Mouse (Mus musculus) stomach, embryonic 14.5 days (tissue): ENCODE measurements at regions not wholly inside any gene's neighbourhood (a gene's known extent, or its start where the extent isn't known, plus 50 kb on each side); places are given as distances from the start of the nearest gene placed in this dataset.

Source experiments
- ATAC-seq: fragments of 200-750 bp; cut with Nextera tagmentation; 2 replicates; pipeline ENCODE4 v1.8.0; 2017; ENCODE audit warnings: low read depth, moderate TSS enrichment; ENCODE audit not compliant: insufficient number of reproducible peaks, insufficient read depth, low FRiP score
- H3K27ac ChIP-seq: fragments of 300-500 bp; sonication (generic); 2 replicates; pipeline ENCODE4 v1.5.1; 2014; ENCODE audit warnings: mild to moderate bottlenecking, low read length, moderate library complexity, mixed read lengths
- H3K27me3 ChIP-seq: fragments of 300-500 bp; sonication (generic); 2 replicates; pipeline ENCODE4 v1.6.1; 2014; ENCODE audit warnings: low read length, control low read depth, mixed read lengths; ENCODE audit not compliant: control insufficient read depth, insufficient read depth
- H3K36me3 ChIP-seq: fragments of 300-500 bp; sonication (generic); 2 replicates; pipeline ENCODE4 v1.6.1; 2014; ENCODE audit warnings: mild to moderate bottlenecking, control low read depth, low read length, moderate library complexity, mixed read lengths; ENCODE audit not compliant: control insufficient read depth, insufficient read depth
- H3K4me1 ChIP-seq: fragments of 300-500 bp; sonication (generic); 2 replicates; pipeline ENCODE4 v1.6.1; 2014; ENCODE audit warnings: low read length, control low read depth, mixed read lengths; ENCODE audit not compliant: control insufficient read depth, insufficient read depth
- H3K4me2 ChIP-seq: fragments of 300-500 bp; sonication (generic); replicated peaks from 2 replicates; pipeline ENCODE4 v1.6.1; 2014; ENCODE audit warnings: low read depth, low read length, control low read depth
- H3K4me3 ChIP-seq: fragments of 300-500 bp; sonication (generic); 2 replicates; pipeline ENCODE4 v1.5.1; 2014; ENCODE audit warnings: low read depth, low read length, control low read depth
- H3K9ac ChIP-seq: fragments of 300-500 bp; sonication (generic); replicated peaks from 2 replicates; pipeline ENCODE4 v1.6.1; 2014; ENCODE audit warnings: low read depth, mild to moderate bottlenecking, control low read depth, low read length, moderate library complexity, mixed read lengths
- H3K9me3 ChIP-seq: fragments of 300-500 bp; sonication (generic); 2 replicates; pipeline ENCODE4 v1.6.1; 2016; ENCODE audit warnings: low read depth, low read length, control low read depth; ENCODE audit not compliant: control insufficient read depth
- WGBS: fragments of 180-500 bp; shearing (Covaris S2); extraction: QIAGEN DNeasy Blood & Tissue Kit; methylation state at CpG from one replicate; pipeline ENCODE4 v1.1.7; 2014; 5-methylcytosine and 5-hydroxymethylcytosine counted together

GRCm38 (mm10) chr19:27694478-27694877 lies 264.9 kb upstream of the Pum3 start:
- H3K36me3 ChIP-seq = no peaks in the 10 kb centered on the region
- WGBS = 91% methylated on average over 4 of the region's 4 CpGs
- ATAC-seq = no peak
- no peak overlapping the region for H3K27ac ChIP-seq
- no peak overlapping the region for H3K4me2 ChIP-seq
- H3K9me3 ChIP-seq = peaks cover 5% of the 10 kb centered on the region; the same call in 1 of the 2 replicates
- no peak overlapping the region for H3K9ac ChIP-seq
- no peak overlapping the region for H3K4me3 ChIP-seq
- H3K27me3 ChIP-seq = no peaks in the 10 kb centered on the region
- no peaks in the 10 kb centered on the region for H3K4me1 ChIP-seq

GRCm38 (mm10) chr19:27693706-27694105 lies 264.1 kb upstream of the Pum3 start:
- WGBS = 78% methylated on average over 7 of the region's 7 CpGs
- Histone ChIP-seq H3K4me3 (no peak overlapping the region), H3K9me3 (peaks cover 5% of the 10 kb centered on the region; the same call in 1 of the 2 replicates), H3K27ac (no peak overlapping the region), H3K4me2 (no peak overlapping the region), H3K9ac (no peak overlapping the region), H3K4me1 (no peaks in the 10 kb centered on the region), H3K36me3 (no peaks in the 10 kb centered on the region), H3K27me3 (no peaks in the 10 kb centered on the region)
- no peak for ATAC-seq

- Histone ChIP-seq H3K4me2 (no peak overlapping the region), H3K9me3 (peaks cover 5% of the 10 kb centered on the region; the same call in 1 of the 2 replicates), H3K9ac (no peak overlapping the region), H3K36me3 (no peaks in the 10 kb centered on the region), H3K27ac (no peak overlapping the region), H3K4me3 (no peak overlapping the region), H3K27me3 (no peaks in the 10 kb centered on the region), H3K4me1 (no peaks in the 10 kb centered on the region)
- 93% methylated on average over 6 of the region's 6 CpGs for WGBS
- no peak for ATAC-seq
These were observed 263.3 kb upstream of the Pum3 start for GRCm38 (mm10) chr19:27692944-27693343.

GRCm38 (mm10) chr19:27683426-27683825 lies 253.8 kb upstream of the Pum3 start:
- Histone ChIP-seq H3K27ac (no peak overlapping the region), H3K4me3 (no peak overlapping the region), H3K4me2 (no peak overlapping the region), H3K9ac (no peak overlapping the region), H3K4me1 (no peaks in the 10 kb centered on the region), H3K9me3 (no peaks in the 10 kb centered on the region), H3K36me3 (no peaks in the 10 kb centered on the region), H3K27me3 (no peaks in the 10 kb centered on the region)
- no peak for ATAC-seq
- 47% methylated on average over 2 of the region's 2 CpGs for whole genome bisulfite sequencing

DNA sequence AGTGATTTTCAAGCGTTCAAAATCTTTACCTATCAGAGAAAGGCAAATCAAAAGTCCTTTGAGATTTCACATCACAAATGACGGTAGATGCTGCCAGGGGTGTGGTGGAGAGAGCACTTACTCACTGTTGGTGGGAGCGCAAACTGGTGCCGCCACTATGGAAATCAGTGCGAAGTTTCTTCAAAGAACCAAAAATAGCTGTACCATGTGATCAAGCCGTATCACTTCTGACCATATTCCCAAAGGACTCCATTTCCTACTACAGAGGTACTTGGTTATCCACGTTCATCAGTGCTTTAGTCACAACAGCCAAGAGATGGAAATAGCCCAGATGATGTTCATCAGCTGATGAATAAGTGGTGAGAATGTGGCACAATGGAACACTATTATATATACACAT lies 249.8 kb upstream of the Pum3 start:
- Histone ChIP-seq H3K36me3 (no peaks in the 10 kb centered on the region), H3K9ac (no peak overlapping the region), H3K4me2 (no peak overlapping the region), H3K4me3 (no peak overlapping the region), H3K4me1 (no peaks in the 10 kb centered on the region), H3K27ac (no peak overlapping the region), H3K9me3 (no peaks in the 10 kb centered on the region), H3K27me3 (no peaks in the 10 kb centered on the region)
- 79% methylated on average over 7 of the region's 7 CpGs for WGBS
- ATAC-seq = no peak

- no peak for ATAC-seq
- 66% methylated on average over 2 of the region's 2 CpGs for WGBS
- no peak overlapping the region for H3K4me2 ChIP-seq
- no peaks in the 10 kb centered on the region for H3K27me3 ChIP-seq
- no peak overlapping the region for H3K9ac ChIP-seq
- H3K4me1 ChIP-seq = no peaks in the 10 kb centered on the region
- H3K9me3 ChIP-seq = no peaks in the 10 kb centered on the region
- H3K36me3 ChIP-seq = no peaks in the 10 kb centered on the region
- no peak overlapping the region for H3K4me3 ChIP-seq
- no peak overlapping the region for H3K27ac ChIP-seq
These were observed 243.1 kb upstream of the Pum3 start for GRCm38 (mm10) chr19:27672679-27673190.

GRCm38 (mm10) chr19:27663296-27663695 lies 233.7 kb upstream of the Pum3 start:
- Histone ChIP-seq H3K4me3 (no peak overlapping the region), H3K4me1 (no peaks in the 10 kb centered on the region), H3K36me3 (no peaks in the 10 kb centered on the region), H3K9me3 (no peaks in the 10 kb centered on the region), H3K27me3 (no peaks in the 10 kb centered on the region), H3K27ac (no peak overlapping the region), H3K4me2 (no peak overlapping the region), H3K9ac (no peak overlapping the region)
- 72% methylated on average over 2 of the region's 2 CpGs for WGBS
- no peak for ATAC-seq

- Histone ChIP-seq H3K9ac (no peak overlapping the region), H3K4me1 (no peaks in the 10 kb centered on the region), H3K9me3 (no peaks in the 10 kb centered on the region), H3K4me3 (no peak overlapping the region), H3K4me2 (no peak overlapping the region), H3K36me3 (no peaks in the 10 kb centered on the region), H3K27ac (no peak overlapping the region), H3K27me3 (no peaks in the 10 kb centered on the region)
- WGBS = 63% methylated on average over 3 of the region's 3 CpGs
- no peak for ATAC-seq
These were observed 211.4 kb upstream of the Pum3 start for GRCm38 (mm10) chr19:27641001-27641400.

DNA sequence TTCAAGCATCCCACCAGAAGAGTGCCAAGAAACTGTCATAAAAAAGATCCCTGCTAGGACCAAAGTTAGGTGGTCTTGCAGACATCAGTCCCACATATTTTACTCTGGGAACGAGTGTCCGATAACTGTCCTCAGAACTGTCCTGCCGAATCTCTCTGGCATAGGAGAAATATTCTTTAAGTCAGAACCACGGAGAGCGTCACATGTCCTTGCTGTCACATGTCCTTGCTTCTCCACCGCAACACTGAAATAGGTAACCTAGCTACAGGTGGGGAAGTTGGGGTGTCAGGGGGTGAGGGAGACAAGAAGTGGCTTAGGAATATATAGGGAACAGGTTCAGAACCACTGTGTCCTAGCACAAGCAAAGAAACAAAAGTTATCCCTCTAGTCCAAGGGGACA lies 203.5 kb upstream of the Pum3 start:
- Histone ChIP-seq H3K36me3 (no peaks in the 10 kb centered on the region), H3K27me3 (no peaks in the 10 kb centered on the region), H3K4me3 (no peak overlapping the region), H3K9me3 (no peaks in the 10 kb centered on the region), H3K4me2 (no peak overlapping the region), H3K9ac (no peak overlapping the region), H3K27ac (no peak overlapping the region), H3K4me1 (no peaks in the 10 kb centered on the region)
- WGBS = 73% methylated on average over 6 of the region's 6 CpGs
- ATAC-seq = no peak
